Mouse (Mus musculus) frontal cortex, adult 2 months (tissue): ENCODE results near the gene Sept9. TPM values are rescaled to one million over a fixed set of nuclear protein-coding genes. Genes with fewer than 3 reads are reported as not detected.

Experiments used
- DNase-seq, 2 experiments: peaks; one replicate each; pipeline ENCODE4 v3.0.0; 2022; ENCODE audit warnings: low spot score in 1 of 2; ENCODE audit errors: extremely low spot score in 1 of 2
- polyA plus RNA-seq: library from polyadenylated mRNA; depleted of rRNA; stranded (reverse); fragments of >200 nt; gene quantifications from 2 replicates; pipeline ENCODE4 v1.2.3, GENCODE M21; 2012; rRNA removed

Sept9 gene
- polyA plus RNA-seq, result 31.8 and 33.4 TPM in 2 replicates

DNA sequence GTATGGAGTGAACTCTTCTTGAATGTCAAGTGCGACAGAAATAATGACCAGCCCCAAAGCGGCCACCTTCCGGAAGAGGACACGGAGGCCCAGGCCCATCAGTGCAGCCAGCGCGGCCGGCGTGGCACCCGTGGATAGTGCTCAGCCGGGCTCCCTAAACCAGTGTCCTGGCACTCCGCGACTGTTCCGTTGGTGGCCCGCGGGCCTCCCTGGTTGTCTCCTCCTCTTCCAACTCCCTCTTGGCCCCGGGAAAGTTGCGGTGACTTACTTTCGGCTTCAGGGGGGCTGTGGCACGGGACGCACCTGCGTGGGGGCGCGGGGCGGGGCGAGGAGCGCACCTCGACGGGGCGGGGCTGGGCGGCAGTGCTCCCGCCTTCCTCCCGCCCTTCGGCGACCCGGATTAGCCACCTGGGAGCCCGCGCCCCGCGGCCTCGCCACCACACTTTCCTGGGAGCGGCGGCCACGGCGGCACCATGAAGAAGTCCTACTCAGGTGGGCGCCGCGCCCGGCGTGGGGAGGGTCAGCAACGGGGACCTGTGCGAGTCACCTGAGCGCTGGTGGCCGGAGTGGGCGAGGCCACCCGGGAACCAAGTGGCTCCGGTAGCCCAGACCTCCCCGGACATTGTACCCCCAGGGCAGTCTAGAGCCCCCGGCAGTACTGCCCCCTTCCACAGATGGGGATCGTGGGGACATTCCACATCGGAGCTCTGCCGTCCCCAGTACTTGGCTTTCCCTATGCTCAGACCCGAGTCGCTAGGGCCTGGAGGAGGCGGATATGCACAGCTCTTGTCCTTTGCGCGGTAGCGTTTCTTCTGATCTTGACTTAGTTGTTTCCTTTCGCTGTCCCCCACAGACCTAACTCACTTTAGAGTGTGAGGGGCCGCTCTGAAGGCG, at the start of gene Sept9:
Gene Sept9, plus strand, starts transcription at position 380 of the 894 bp plus-strand sequence.
- no peak for DNase-seq

DNA sequence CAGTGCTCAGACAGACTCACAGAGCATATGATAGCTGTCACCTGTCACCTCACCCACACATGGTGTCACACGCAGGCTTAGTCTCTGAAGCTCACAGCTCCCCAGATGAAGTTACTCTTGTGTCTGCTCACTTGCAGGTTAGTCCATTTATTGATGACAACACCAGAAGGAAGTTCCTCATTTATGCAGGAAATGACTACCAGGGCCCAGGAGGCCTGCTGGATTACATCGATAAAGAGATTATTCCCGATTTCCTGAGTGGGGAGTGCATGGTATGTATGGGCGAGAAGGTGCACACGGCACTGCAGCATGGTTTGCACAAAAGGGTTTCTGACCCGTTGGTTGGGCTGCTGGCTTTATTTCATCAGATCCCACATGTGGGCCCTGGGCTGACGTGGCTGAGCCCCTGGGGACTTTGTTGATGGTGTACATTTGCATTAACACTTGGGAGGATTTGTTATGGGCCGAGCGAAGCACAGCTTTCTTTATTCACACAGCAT, 48.9 kb upstream of the Sept9 start:
- no peak for DNase-seq

DNA sequence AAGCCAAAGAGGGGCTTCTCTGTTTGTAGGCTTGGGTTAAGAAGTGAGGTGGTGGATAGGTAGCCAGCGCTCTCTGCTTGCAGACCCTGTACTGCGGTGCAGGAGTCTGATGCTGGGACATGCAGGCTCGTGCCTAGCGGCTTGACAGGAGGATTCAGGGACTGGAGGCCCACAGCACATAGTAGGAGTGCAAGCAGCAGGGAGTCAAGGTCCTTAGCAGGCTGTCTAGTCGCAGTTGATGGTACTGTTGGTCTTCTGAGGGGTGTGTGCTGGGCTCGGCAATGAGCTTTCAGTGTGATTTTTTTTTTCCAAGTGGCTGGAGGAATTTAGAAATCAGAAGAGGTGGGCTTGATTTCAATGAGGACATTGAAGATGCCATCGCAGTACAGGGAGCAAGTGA, 48.0 kb upstream of the Sept9 start:
- DNase-seq, result no peak

DNA sequence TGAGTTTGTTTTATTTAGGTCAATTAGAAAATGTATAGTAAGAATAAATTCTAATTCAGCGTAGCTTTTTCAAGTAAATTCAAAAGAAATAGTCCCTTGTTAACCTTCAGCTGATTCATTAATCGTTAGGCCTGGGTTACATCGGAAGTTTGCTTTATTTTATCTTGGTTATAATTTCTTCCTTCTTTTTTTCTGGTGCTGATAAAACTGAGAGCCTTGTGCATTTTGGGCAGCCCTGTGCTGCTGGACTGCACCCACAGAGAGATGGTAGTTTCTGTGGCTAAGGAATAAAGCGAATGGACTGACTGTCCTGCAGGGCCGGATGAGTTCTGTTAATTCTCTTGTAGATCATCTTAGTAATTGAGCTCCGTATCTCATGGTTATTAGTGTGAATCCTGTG, 46.9 kb upstream of the Sept9 start:
- no peak for DNase-seq

DNA sequence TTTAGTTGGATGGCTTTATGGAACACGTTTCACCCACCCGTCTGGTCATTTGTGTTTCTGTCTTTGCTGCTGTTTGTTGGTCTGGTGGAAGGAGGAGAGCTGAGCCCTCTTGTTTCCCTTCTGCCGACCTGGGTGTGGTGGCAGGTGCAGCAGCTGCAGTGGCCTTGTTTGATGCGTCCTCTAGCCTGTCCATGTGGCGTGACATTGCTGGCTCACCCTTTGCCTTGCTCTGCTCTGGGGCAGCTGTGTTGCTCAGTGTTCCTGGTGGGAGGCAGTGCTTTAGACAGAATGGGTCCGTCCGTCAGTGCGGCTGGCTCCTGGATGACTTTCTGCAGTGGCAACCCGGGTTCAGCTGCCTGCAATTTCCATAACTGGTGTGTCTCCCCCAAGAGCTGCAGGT, 45.9 kb upstream of the Sept9 start:
- DNase-seq, result no peak

DNA sequence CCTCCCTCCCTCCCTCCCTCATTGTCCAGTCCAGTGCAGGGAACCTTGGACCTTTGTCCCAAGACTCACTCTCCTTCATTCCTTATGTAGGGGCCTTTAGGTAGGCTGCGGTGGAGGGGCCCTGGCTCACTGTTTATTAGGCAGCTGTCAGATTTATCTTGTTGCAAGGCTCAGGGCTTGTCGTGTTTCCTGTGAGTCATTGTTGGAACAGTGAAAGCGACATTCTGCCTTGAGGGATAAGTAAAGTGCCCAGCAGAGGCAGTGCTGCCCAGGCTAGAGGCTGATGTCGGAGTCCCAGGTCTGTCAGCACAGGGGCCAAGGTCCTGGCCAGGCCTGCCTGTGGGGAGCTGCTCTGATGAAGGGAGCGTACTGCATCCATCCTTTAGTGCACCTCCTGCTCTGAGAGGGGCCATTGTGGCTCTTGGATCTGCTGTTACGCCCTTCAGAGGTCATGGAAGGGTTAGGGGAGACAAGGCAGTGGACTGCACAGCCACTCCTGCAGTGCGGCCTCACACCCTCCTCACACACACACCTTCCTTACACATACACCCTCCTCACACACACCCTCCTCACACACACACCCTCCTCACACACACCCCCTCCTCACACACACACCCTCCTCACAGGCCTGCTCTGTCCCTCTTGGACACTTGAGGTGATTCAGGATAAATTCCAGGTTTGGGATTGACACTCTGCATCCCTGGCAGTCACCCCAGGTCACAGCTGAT, 45.2 kb upstream of the Sept9 start:
- no peak for DNase-seq

DNA sequence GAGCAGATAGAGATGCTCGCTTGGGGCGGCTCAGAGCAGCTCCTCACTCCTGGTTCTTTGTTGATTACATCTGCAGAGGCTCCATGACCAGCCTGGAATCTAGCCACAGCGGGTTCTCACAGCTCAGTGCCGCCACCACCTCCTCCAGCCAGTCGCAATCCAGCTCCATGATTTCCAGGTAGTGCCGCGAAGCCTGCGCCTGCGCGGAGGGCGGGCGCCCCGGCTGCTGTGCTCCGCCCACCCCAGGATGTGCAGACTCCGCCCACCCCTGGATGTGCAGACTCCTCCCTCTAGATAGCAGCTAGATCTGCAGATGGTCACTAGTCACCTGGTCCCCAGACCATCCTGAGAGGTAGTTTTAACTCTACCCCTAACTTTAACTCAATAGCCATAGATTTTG, 42.7 kb upstream of the Sept9 start:
- DNase-seq, result peak in 1 of 2 experiments; percentile 69

DNA sequence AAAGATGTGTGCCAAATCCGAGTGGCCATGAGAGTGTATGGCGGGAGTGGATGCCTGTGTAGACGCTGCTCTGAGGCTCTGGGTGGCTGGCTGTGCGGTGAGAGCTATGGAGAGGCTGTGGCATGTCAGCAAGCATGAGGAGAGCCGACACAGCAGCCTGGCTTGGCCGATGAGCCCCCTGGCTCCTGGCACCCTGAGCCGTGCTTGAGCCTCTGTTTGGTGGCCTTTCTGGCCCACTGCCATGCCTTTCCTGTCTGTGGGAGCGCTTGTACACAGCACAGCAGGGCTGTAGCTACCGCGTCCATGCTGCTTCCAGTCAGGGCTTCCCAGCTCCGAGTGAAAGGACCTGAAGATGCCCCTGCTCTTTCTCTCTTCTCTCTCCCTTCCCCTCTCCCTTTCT, 41.1 kb upstream of the Sept9 start:
- DNase-seq, result no peak

DNA sequence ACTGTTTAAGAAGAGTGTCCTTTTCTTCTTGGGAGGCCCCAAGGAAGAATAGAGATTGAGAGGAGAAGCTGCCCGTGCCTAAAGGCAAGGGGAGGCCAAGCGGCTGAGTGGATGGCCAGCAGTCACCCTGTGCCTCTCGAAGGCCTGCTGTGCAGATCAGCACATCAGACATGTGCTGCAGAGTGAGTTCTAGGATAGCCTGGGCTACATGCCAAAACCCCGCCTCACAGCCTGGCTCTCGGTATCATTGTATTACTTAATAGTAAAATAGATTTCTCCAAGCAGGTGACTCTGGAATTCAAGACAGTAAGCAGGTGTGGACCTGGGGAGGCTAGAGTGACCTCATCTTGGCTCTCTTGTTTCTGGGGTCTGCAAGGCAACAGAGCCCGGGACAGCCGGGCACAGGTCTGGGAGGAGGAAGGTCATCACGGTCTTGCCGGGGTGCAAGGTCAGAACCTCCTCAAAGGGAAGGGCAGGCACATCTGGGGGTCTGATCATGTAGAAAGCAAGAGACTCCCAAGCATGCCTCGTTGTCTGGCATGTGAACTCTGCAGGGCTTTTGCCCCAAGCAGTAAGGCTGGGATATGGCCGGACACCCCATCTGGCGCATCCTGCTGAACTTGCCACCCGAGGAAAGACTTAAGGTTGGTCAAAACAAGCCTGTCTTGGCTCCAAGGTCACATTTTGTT, 40.1 kb upstream of the Sept9 start:
- DNase-seq, result no peak

DNA sequence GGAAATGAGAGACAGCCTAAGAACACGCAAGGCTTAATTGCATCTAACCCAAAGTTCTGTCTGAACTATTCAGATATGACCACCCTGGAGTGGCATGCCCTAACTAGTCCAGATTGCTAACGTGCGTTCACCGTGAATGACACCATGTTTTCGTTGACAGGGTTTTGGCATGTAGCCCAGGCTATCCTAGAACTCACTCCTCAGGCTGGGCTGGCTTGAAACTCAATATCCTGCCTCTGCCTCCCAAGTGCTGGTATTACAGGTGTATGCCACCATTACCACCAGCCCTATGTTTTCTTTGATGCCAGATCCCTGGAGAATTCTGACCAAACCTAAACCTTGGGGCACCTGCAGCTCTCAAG, 39.5 kb upstream of the Sept9 start:
- DNase-seq, result no peak

DNA sequence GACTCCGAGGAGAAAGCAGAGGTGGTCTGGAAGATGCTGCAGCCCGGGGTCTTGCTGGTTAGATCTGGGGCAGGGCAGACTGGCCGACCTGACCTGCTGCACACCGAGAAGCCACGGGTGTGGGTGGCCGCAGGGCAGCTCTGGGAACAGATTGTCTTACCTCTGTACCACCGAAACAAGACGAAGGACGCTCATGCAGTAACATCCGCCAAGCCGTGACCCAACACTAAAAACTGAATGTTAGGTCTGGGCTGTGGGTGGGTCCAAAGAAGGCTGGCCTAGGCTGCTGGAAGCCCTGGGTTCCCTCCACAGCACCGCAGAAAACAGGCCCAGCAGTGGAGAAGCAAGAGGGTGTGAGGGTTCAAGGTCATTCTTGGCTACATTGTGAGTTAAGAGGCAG, 38.7 kb upstream of the Sept9 start:
- no peak for DNase-seq

DNA sequence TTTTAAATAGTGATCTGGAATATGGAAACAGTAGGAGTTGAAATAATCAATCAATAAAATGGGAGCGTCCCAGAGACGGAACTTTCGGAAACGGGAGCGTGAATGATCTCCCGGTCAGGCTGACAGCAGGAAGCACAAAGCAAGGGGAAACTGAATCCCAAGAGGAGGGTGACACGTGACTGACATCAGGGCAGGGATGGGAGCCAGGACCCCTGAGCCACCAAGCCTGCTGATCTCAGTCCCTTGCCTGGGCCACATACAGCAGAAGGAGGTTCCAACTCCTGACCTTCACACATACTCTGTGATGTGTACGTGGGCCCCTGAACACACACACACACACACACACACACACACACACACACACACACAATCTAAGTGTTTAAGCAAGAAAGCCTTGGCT, 37.9 kb upstream of the Sept9 start:
- DNase-seq, result no peak

DNA sequence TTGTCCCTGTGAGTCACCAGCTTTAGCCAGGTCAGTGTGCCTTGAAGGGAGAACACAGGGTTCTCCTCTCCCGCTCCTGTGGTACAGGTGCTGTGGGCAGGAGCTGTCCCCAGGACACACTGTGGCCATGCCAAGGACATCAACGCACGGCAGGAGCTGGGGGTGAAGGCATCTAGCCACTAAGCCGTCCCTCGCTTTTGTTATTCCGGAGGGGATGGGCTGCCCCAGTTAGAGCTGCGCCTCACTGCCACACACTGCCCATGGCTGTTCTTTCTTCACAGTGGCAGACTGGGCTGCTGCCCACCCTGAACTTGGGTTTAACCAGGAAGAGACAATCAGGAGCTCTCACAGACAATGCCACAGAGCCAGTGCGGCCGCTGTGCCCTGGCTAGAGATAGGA, 36.4 kb upstream of the Sept9 start:
- no peak for DNase-seq

DNA sequence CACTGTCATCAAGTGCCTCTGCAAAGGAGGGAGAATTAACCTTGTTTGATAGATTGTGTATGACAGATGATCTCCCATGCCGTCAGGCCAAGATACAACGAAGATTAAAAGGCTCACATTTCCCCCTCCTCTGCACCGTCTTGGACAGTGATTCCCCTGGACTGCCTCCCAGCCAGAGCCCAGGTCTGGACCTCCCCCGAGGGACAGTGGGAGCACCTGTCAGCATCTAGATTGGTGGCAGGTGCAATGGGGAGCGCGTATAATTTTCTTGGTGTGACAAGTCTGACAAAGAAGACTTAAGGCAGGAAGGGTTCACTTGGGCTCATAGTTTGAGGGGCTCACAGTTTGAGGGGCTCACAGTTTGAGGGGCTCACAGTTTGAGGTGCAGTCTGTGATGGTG, 35.7 kb upstream of the Sept9 start:
- no peak for DNase-seq

DNA sequence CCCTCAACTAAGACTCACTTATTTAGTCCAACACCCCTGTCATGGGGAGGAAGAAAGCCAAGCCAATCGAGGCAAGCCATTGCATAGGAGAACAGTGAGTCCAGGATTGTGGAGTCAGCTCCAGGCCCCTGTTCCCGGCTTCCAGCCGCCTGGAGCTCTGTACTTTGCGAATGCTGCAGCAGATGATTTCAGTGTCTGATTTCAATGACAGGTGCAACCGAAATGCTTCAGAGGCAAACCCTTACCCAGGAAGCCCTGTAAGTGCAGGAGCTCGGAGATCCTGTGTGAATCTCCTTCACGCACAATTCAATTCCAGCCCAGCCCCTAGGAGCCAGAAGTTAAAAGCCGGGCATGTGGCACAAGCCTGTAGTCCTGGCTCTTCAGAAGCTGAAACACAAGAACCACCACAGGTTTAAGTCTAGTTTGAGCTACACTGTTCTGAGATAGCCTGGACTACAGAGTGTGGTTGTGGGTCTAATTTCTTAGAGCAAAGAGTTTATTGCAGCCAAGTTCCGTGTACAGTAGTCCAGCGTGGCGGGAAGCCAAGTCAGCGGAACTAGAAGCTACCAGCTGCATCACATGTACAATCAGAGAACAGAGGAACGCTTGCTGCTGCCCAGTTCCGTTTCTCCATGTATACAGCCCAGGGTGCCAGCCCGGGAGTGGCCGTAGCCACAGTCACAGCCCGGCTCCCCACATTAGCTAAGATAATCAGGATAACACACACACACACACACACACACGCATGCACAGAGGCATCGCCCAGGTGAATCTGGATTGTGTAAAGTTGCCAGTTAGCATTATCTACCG, 31.0 kb upstream of the Sept9 start:
- DNase-seq, result no peak

DNA sequence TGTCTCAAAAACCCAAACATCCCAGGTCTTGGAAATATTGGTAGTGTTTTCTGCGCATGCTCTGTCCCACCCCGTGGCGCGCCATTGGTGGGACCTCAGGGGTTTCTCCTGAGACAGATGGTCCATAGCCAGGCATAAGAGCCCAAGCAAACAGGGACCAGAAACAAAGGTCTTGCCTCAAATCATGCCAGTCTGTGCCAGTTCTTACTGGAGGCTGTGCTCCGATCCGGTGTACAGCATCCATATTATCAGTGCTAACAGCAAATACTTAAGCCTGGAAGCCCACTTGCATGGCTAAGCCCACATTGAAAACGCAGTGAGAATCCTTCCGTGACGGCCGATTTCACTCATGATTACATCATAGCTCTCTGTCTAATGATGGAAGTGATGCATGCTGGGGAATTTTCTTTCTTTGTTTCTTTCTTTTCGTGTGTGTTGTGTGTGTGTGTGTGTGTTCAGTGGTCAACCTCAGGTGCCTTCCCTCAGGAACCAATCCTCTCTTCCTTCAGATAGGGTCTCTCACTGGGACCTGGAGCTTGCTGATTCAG, 30.3 kb upstream of the Sept9 start:
- no peak for DNase-seq

DNA sequence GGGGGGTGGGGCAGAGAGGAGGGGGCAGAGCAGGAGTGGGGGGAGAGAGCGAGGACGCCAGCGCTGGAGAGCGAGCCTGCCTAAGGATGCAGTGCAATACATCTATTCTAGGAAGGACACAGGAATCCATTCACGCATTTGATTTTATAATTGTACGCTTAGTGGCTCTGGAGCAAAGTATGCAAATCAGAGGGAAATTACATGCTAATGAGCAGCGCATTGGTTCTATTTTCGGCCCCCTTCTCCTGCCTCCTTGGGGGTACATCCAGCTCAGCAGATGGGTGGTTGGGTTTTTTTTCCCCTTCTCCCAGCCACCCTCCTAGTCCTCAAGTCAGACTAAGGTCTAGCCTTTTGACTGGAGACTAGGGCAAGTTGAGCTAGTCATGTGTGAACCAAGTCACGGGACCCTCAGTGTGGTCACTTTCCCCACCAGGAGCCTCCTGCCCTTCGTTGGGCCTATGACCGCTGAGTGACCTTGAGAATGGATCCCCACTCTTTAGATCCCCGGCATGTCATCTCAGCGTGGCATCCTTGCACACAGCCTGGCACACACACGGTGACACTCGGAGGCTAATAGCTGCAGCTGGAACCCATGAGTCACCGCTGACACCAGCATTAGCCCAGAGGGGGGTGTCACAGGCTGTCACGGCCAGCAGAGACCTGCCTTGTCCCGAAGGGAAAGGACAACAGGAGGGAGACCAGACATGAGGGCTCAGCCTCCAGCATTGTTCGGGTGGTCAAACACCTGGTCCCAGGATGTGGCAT, 29.5 kb upstream of the Sept9 start:
- DNase-seq, result peak in 1 of 2 experiments; percentile 71

DNA sequence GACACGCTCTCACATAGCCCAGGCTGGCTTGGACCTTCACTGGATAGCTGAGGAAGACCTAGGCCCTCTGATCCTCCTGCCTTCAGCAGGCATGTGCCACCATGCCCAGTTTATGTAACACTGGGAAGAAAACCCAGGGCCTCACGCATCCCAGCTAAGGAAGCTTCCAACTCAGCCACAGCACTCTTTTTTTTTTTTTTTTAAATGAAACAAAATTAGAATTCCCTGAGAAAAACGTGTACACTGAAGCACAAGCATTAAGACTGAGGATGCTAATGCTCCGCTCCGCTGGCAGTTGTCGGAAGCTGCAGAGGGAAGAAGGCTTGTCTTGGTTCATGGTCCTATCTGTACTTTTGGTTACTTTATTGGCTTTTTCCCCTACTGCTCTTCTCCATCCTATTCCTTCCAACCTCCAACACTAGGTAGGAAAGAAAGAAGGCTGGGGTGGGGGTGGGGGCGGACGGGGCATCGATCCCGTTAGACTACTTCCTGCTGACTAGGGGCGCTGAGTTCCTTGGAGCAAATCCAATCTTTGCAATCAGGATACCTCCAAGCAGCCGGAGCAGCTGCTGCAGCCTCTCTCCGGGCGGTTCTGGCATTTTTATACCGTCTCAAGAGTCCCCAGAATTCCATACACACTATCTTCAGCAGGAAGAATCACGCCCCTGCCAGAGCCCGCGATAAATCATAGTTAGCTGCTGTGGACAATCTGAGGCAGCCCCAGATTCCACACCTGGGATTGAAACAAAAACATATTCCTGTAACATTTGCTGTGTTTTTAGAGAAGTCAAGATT, 25.2 kb upstream of the Sept9 start:
- DNase-seq, result peak in 1 of 2 experiments; percentile 50

DNA sequence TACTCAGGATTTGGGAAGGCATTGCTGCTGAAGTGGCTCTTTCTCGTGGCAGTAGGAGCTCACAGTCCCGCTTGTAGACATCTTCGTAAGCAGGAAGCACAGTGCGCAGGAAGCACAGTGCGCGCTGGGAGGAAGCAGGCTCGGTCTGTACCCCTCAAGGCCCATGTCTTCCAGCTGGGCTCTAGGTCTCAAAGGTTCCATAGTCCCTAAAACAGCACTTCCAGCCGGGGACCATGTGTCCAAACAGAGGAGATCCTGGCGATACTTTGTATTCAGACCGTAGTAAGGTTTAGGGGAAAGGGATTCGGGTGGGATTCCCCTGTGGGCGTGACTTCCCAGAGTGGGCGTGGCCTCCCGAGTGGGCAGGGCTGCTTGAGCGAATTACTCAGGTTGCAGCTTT, 24.5 kb upstream of the Sept9 start:
- no peak for DNase-seq
